Mouse (Mus musculus): ENCODE measurements around the gene Zfp536. TPM values are rescaled to one million over a fixed set of nuclear protein-coding genes. Genes with fewer than 3 reads are reported as not detected.

Gene Zfp536
- total and polyA plus RNA-seq, 3 experiments, result not detected

- Histone ChIP-seq H3K36me3 (replicated peaks in 1 of 2; ENCODE audit: control insufficient read depth in 1 of 2, insufficient read depth in 1 of 2, low read length in 1 of 2) (no peaks in the 10 kb centered on the region), H3K27ac (ENCODE audit: insufficient read depth, low read depth) (no peak overlapping the region), H3K9me3 (replicated peaks; ENCODE audit: low read length) (peaks cover 86% of the 10 kb centered on the region), H3K4me2 (ENCODE audit: insufficient read depth, low read depth, poor library complexity, severe bottlenecking) (no peak overlapping the region), H3K79me2 (replicated peaks; ENCODE audit: control insufficient read depth, extremely low read depth, insufficient read depth, poor library complexity, severe bottlenecking) (no peaks in the 10 kb centered on the region), H3K9ac (ENCODE audit: insufficient read depth, low read depth) (no peak overlapping the region), H3K4me3 (replicated peaks in 1 of 3; ENCODE audit: low read depth in 2 of 3, low read length in 2 of 3, poor library complexity in 1 of 3) (no peak overlapping the region), H3K27me3 (replicated peaks) (no peaks in the 10 kb centered on the region), H3K4me1 (ENCODE audit: control insufficient read depth in 1 of 2, insufficient read depth in 2 of 2) (no peaks in the 10 kb centered on the region)
- dilution Hi-C loops (cut with MboI; ENCODE audit: extremely low pct_ligation_motif_present, extremely low pct_unique_long_range_greater_than_20kb, low sequenced_read_pairs) (no loop called here), in situ Hi-C loops (cut with MboI; ENCODE audit: low pct_ligation_motif_present, low pct_unique_long_range_greater_than_20kb, low sequenced_read_pairs) (no loop called here)
- DNase-seq (ENCODE audit: extremely low read depth), result no peak
- TF ChIP-seq RAD21 (IDR thresholded peaks at IDR 0.05; ENCODE audit: low read depth, low read length), result no peak
- TF ChIP-seq JUND (conservative IDR thresholded peaks at IDR 0.05; ENCODE audit: low read depth, low read length), result no peak
- TF ChIP-seq MXI1 (IDR thresholded peaks at IDR 0.05; ENCODE audit: low read depth, low read length), result no peak
- no peak for TF ChIP-seq MEF2A (IDR thresholded peaks at IDR 0.05; ENCODE audit: borderline replicate concordance, low read depth, low read length)
- TF ChIP-seq TBP (conservative IDR thresholded peaks at IDR 0.05; ENCODE audit: low read depth, low read length), result no peak
- no peak for TF ChIP-seq JUN (IDR thresholded peaks at IDR 0.05; ENCODE audit: insufficient read depth, low read depth, low read length)
- no peak for TF ChIP-seq NELFE (IDR thresholded peaks at IDR 0.05; ENCODE audit: low read depth, low read length)
- no peak for TF ChIP-seq MAX (IDR thresholded peaks at IDR 0.05; ENCODE audit: low read length)
- no peak for TF ChIP-seq RCOR1 (conservative IDR thresholded peaks at IDR 0.05; ENCODE audit: low read depth, low read length)
- TF ChIP-seq EP300 (IDR thresholded peaks at IDR 0.05; ENCODE audit: low read length), result no peak
Observed at GRCm38 (mm10) chr7:37505548-37505947, 267.9 kb downstream of the Zfp536 start.

- no peak for DNase-seq (ENCODE audit: extremely low read depth)
- H3K9me3 ChIP-seq (replicated peaks; ENCODE audit: low read length), result peaks cover 84% of the 10 kb centered on the region
- H3K79me2 ChIP-seq (replicated peaks; ENCODE audit: control insufficient read depth, extremely low read depth, insufficient read depth, poor library complexity, severe bottlenecking), result no peaks in the 10 kb centered on the region
- dilution Hi-C loops (cut with MboI; ENCODE audit: extremely low pct_ligation_motif_present, extremely low pct_unique_long_range_greater_than_20kb, low sequenced_read_pairs) (no loop called here), in situ Hi-C loops (cut with MboI; ENCODE audit: low pct_ligation_motif_present, low pct_unique_long_range_greater_than_20kb, low sequenced_read_pairs) (no loop called here)
- no peak overlapping the region for H3K27ac ChIP-seq (ENCODE audit: insufficient read depth, low read depth)
- H3K4me3 ChIP-seq (replicated peaks in 1 of 3; ENCODE audit: low read depth in 2 of 3, low read length in 2 of 3, poor library complexity in 1 of 3), result no peak overlapping the region
- no peak for TF ChIP-seq MAZ (IDR thresholded peaks at IDR 0.05; ENCODE audit: low read depth, low read length)
- no peak for TF ChIP-seq IRF4 (IDR thresholded peaks at IDR 0.05; ENCODE audit: low read depth, low read length)
- no peak for TF ChIP-seq MYC (IDR thresholded peaks at IDR 0.05; ENCODE audit: low read depth, low read length)
- no peak for TF ChIP-seq MAX (IDR thresholded peaks at IDR 0.05; ENCODE audit: low read length)
- no peak for TF ChIP-seq SMC3 (IDR thresholded peaks at IDR 0.05; ENCODE audit: low read depth, low read length)
- no peak for TF ChIP-seq TCF12 (IDR thresholded peaks at IDR 0.05; ENCODE audit: low read depth, low read length)
- no peak for TF ChIP-seq POLR2AphosphoS2 (IDR thresholded peaks at IDR 0.05; ENCODE audit: low read depth, low read length)
- no peak for TF ChIP-seq USF2 (conservative IDR thresholded peaks at IDR 0.05; ENCODE audit: low read depth, low read length)
- TF ChIP-seq BHLHE40 (IDR thresholded peaks at IDR 0.05; ENCODE audit: low read depth, low read length), result no peak
- TF ChIP-seq ETS1 (conservative IDR thresholded peaks at IDR 0.05; ENCODE audit: low read depth, low read length), result no peak
- TF ChIP-seq SIN3A (IDR thresholded peaks at IDR 0.05; ENCODE audit: low read length), result no peak
- TF ChIP-seq NELFE (IDR thresholded peaks at IDR 0.05; ENCODE audit: low read depth, low read length), result no peak
- no peak for TF ChIP-seq GABPA (IDR thresholded peaks at IDR 0.05; ENCODE audit: insufficient replicate concordance, low read depth, low read length)
- no peak for TF ChIP-seq UBTF (IDR thresholded peaks at IDR 0.05; ENCODE audit: low read depth, low read length)
- TF ChIP-seq USF1 (IDR thresholded peaks at IDR 0.05; ENCODE audit: low read depth, low read length), result no peak
- TF ChIP-seq MEF2A (IDR thresholded peaks at IDR 0.05; ENCODE audit: borderline replicate concordance, low read depth, low read length), result no peak
- TF ChIP-seq ZNF384 (IDR thresholded peaks at IDR 0.05; ENCODE audit: low read depth, low read length), result no peak
- TF ChIP-seq MXI1 (IDR thresholded peaks at IDR 0.05; ENCODE audit: low read depth, low read length), result no peak
- no peak for TF ChIP-seq NRF1 (IDR thresholded peaks at IDR 0.05; ENCODE audit: low read depth, low read length)
- no peak for TF ChIP-seq CHD2 (IDR thresholded peaks at IDR 0.05; ENCODE audit: low read length)
- no peaks in the 10 kb centered on the region for H3K36me3 ChIP-seq (replicated peaks in 1 of 2; ENCODE audit: control insufficient read depth in 1 of 2, insufficient read depth in 1 of 2, low read length in 1 of 2)
- H3K9ac ChIP-seq (ENCODE audit: insufficient read depth, low read depth), result no peak overlapping the region
- no peak overlapping the region for H3K4me2 ChIP-seq (ENCODE audit: insufficient read depth, low read depth, poor library complexity, severe bottlenecking)
- no peaks in the 10 kb centered on the region for H3K27me3 ChIP-seq (replicated peaks)
- no peaks in the 10 kb centered on the region for H3K4me1 ChIP-seq (ENCODE audit: control insufficient read depth in 1 of 2, insufficient read depth in 2 of 2)
Observed at GRCm38 (mm10) chr7:37505096-37505495, 268.3 kb downstream of the Zfp536 start.

All from CH12.LX (cell line).